Comparison of ENCODE assay signal across 16 mouse cellular contexts in the genomic region with DNA sequence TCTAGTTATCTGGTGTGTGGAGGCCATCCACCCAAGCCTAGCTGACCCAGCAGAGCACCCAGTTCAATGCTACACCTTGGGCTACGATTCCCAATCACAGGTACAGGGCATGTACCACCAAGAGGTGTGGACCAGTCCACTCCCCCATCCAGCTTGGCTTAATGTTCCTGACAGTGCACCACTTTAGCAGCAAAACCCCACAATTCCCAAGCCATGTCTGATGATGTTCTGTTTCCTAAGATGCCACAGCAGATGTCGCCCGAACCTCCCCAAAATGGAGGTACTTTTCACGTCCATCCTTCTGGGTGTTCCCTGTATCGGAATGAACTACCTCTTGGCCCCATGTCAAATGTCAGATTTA. TPM values are rescaled to one million over a fixed set of nuclear protein-coding genes. Genes with fewer than 3 reads are reported as not detected.
"Had no signal": no experiment of that assay in that cellular context is flagged by ENCODE, and none has a peak within 500 bp of the region (broad histone marks: within the 10 kb centered on the region; RNA-seq: fewer than 3 reads in every experiment).

No protein-coding gene starts in this region.

- H3K9ac ChIP-seq: limb, embryonic 13.5 days; liver, embryonic 14.5 days; midbrain, embryonic 12.5 days; neural tube, embryonic 13.5 days had no signal

- H3K4me2 ChIP-seq: neural tube, embryonic 13.5 days had no signal

- H3K27ac ChIP-seq: kidney, postnatal 0 days; limb, embryonic 13.5 days; liver, embryonic 14.5 days; midbrain, embryonic 12.5 days had no signal

- H3K9me3 ChIP-seq: limb, embryonic 13.5 days; midbrain, embryonic 12.5 days; neural tube, embryonic 13.5 days had no signal

- H3K4me3 ChIP-seq: limb, embryonic 13.5 days; midbrain, embryonic 12.5 days; neural tube, embryonic 13.5 days had no signal

- H3K36me3 ChIP-seq: limb, embryonic 13.5 days; midbrain, embryonic 12.5 days; neural tube, embryonic 13.5 days had no signal

- DNase-seq: kidney, adult 11 months; kidney, adult 9 months; kidney, postnatal 36 days; layer of hippocampus, adult 9-11 months; layer of hippocampus, postnatal 36 days; lung, adult 18-20 months; right cerebral cortex, adult 18-20 months; right cerebral cortex, postnatal 25 days; thymus, postnatal 36 days had no signal

- ATAC-seq: midbrain, embryonic 16.5 days had no signal

RNA-seq across cellular contexts. Expression of gene Gas1, which starts 42.7 kb away (rescaled TPM):
- total RNA-seq: megakaryocyte progenitor cell, adult 5-6 weeks had no signal
